Mouse (Mus musculus): ENCODE measurements at regions not wholly inside any gene's neighbourhood (a gene's known extent, or its start where the extent isn't known, plus 50 kb on each side); places are given as distances from the start of the nearest gene placed in this dataset.

DNA sequence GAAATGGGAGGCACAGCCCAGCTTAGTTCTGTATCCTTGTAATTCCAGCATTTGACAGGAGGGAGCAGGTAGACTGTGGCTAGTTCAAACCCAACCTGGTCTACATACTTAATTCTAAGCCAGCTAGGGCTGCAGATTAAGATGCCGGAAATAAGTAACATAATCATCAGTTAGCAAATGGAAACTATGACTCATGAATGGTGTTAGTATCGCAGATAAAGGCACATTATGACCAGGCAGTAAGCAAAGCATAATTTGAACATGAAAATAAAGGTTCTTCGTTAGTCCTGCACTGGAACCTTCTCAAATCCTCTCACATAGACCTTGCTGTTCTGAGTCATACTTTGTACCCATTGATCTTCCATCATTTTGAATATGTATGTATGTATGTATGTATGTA is 211.7 kb upstream of the Zfp770 start:
- WGBS, result 90% methylated on average over 3 of the region's 3 CpGs
- Histone ChIP-seq H3K4me1 (ENCODE audit: control insufficient read depth, insufficient read depth, low read length) (no peaks in the 10 kb centered on the region), H3K4me2 (ENCODE audit: low read depth, low read length) (no peak overlapping the region), H3K4me3 (ENCODE audit: low read depth, low read length) (no peak overlapping the region), H3K9me3 (replicated peaks; ENCODE audit: control insufficient read depth, low read length) (no peaks in the 10 kb centered on the region), H3K36me3 (replicated peaks; ENCODE audit: control insufficient read depth, insufficient read depth, low read depth, low read length) (no peaks in the 10 kb centered on the region), H3K9ac (replicated peaks; ENCODE audit: low read length) (no peak overlapping the region), H3K27ac (replicated peaks; ENCODE audit: low read depth, low read length) (no peak overlapping the region), H3K27me3 (ENCODE audit: control insufficient read depth, insufficient read depth, low read length) (no peaks in the 10 kb centered on the region)
- no peak for ATAC-seq (replicated peaks; ENCODE audit: insufficient number of reproducible peaks, low FRiP score, low TSS enrichment, low read depth)
- no peak for DNase-seq (ENCODE audit: low spot score)

DNA sequence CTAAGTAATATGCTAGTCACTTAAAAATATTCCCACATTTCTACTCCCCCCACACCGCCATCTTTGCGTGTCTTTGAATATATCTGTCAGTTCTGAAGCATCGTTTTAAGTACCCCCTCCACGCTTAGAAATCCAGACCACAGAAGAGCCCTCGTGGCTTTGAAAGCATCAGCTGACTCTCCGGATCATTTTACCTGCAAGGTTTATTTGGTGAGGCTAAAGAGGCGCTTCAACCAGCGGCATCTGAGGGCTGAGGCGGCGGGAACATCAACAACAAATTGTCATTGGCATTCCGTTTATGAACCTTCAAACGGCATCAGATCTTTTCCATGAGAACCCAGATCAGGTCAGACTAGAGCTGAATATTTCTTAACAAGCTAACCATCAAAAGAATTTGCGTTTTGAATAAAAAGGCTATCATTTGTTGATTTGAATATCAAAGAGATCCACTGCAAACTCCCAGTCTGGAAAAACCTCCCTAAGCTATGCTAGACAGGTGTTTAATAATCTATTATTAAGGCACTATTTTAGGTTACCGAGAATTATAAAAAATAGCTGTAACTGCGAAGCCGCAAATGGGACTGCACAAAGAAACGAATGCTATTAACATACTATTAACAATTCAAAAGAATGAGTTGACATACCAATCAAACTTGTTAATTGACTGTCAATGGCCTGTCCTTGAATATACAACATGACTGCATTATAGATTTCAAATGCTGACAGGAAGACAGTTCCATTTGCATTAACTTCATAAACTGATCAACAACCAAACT is 210.9 kb upstream of the Zfp770 start:
- no peak overlapping the region for H3K4me2 ChIP-seq (ENCODE audit: low read depth, low read length)
- H3K27ac ChIP-seq (replicated peaks; ENCODE audit: low read depth, low read length), result no peak overlapping the region
- H3K27me3 ChIP-seq (ENCODE audit: control insufficient read depth, insufficient read depth, low read length), result no peaks in the 10 kb centered on the region
- no peak overlapping the region for H3K4me3 ChIP-seq (ENCODE audit: low read depth, low read length)
- WGBS, result 60% methylated on average over 17 of the region's 17 CpGs
- H3K36me3 ChIP-seq (replicated peaks; ENCODE audit: control insufficient read depth, insufficient read depth, low read depth, low read length), result no peaks in the 10 kb centered on the region
- DNase-seq (ENCODE audit: low spot score) (no peak), ATAC-seq (replicated peaks; ENCODE audit: insufficient number of reproducible peaks, low FRiP score, low TSS enrichment, low read depth) (no peak)
- H3K9me3 ChIP-seq (replicated peaks; ENCODE audit: control insufficient read depth, low read length), result no peaks in the 10 kb centered on the region
- no peaks in the 10 kb centered on the region for H3K4me1 ChIP-seq (ENCODE audit: control insufficient read depth, insufficient read depth, low read length)
- H3K9ac ChIP-seq (replicated peaks; ENCODE audit: low read length), result no peak overlapping the region

DNA sequence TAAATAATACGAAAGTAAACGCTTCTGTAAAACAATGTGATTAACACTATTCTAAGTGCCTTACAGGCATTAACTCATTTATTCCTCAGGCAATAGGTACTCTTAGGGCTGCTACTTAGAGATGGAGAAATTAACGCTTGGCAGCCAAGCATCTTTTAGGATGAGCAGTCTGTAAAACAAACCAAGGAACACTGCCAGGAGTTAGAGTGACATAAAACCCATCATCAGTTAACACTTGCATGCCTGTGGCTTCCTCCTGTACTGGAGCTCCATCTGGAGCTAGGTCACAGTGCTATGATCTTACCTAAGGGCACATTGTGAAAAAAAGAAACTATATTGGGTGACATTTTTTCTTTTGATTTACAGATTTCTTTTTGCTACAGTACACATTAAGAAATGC is 209.4 kb upstream of the Zfp770 start:
- Histone ChIP-seq H3K4me2 (ENCODE audit: low read depth, low read length) (no peak overlapping the region), H3K27ac (replicated peaks; ENCODE audit: low read depth, low read length) (no peak overlapping the region), H3K4me3 (ENCODE audit: low read depth, low read length) (no peak overlapping the region), H3K36me3 (replicated peaks; ENCODE audit: control insufficient read depth, insufficient read depth, low read depth, low read length) (no peaks in the 10 kb centered on the region), H3K9me3 (replicated peaks; ENCODE audit: control insufficient read depth, low read length) (no peaks in the 10 kb centered on the region), H3K9ac (replicated peaks; ENCODE audit: low read length) (no peak overlapping the region), H3K4me1 (ENCODE audit: control insufficient read depth, insufficient read depth, low read length) (no peaks in the 10 kb centered on the region), H3K27me3 (ENCODE audit: control insufficient read depth, insufficient read depth, low read length) (no peaks in the 10 kb centered on the region)
- ATAC-seq (replicated peaks; ENCODE audit: insufficient number of reproducible peaks, low FRiP score, low TSS enrichment, low read depth) (no peak), DNase-seq (ENCODE audit: low spot score) (no peak)
- WGBS, result 86% methylated on average over 3 of the region's 3 CpGs

DNA sequence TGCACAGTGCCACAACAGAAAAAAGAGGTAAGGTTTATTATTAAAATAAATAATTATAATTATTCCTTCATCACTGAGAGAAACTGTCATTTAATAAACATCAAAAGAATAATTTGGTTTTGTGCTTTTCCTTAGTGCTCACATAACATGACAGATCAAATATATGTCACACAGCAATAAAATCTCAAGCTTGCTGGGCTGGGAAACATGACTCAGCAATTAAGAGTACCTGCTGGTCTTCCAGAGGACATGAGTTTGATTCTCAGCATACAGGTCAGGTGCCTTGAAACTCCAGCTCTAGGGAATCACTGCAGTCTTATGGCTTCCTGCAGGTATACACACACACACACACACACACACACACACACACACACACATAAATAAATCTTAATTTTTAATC is 208.3 kb upstream of the Zfp770 start:
- no peaks in the 10 kb centered on the region for H3K27me3 ChIP-seq (ENCODE audit: control insufficient read depth, insufficient read depth, low read length)
- ATAC-seq (replicated peaks; ENCODE audit: insufficient number of reproducible peaks, low FRiP score, low TSS enrichment, low read depth) (no peak), DNase-seq (ENCODE audit: low spot score) (no peak)

DNA sequence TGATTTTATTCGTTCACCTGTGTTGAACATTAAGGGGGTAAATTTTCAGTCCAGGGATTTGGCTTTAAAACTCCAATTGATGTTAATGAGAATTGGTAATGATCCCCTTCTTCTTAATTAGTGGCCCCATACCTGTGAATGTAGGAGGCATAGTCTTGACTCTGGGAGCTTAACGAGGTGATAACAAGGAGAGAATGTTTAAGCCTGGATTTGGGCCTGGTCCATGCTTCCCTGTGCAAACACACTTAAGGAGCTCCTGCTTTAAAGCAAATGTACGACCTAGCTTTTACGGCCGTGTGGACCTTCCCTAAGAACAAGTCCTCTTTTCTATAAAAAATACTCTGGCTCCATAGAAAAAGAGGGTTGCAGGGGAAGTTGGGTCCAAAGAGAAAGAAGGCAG is 206.1 kb upstream of the Zfp770 start:
- Histone ChIP-seq H3K4me1 (ENCODE audit: control insufficient read depth, insufficient read depth, low read length) (no peaks in the 10 kb centered on the region), H3K27me3 (ENCODE audit: control insufficient read depth, insufficient read depth, low read length) (no peaks in the 10 kb centered on the region), H3K4me2 (ENCODE audit: low read depth, low read length) (no peak overlapping the region), H3K4me3 (ENCODE audit: low read depth, low read length) (no peak overlapping the region), H3K27ac (replicated peaks; ENCODE audit: low read depth, low read length) (no peak overlapping the region), H3K9me3 (replicated peaks; ENCODE audit: control insufficient read depth, low read length) (no peaks in the 10 kb centered on the region), H3K36me3 (replicated peaks; ENCODE audit: control insufficient read depth, insufficient read depth, low read depth, low read length) (no peaks in the 10 kb centered on the region), H3K9ac (replicated peaks; ENCODE audit: low read length) (no peak overlapping the region)
- no peak for DNase-seq (ENCODE audit: low spot score)
- no peak for ATAC-seq (replicated peaks; ENCODE audit: insufficient number of reproducible peaks, low FRiP score, low TSS enrichment, low read depth)
- WGBS, result 61% methylated on average over 5 of the region's 5 CpGs

More for the DNA sequence above, 208.3 kb upstream of the Zfp770 start:
- H3K36me3 ChIP-seq (replicated peaks; ENCODE audit: control insufficient read depth, insufficient read depth, low read depth, low read length), result no peaks in the 10 kb centered on the region
- no peak overlapping the region for H3K27ac ChIP-seq (replicated peaks; ENCODE audit: low read depth, low read length)
- no peak overlapping the region for H3K4me3 ChIP-seq (ENCODE audit: low read depth, low read length)
- no peak overlapping the region for H3K9ac ChIP-seq (replicated peaks; ENCODE audit: low read length)
- H3K4me1 ChIP-seq (ENCODE audit: control insufficient read depth, insufficient read depth, low read length), result no peaks in the 10 kb centered on the region
- no peak overlapping the region for H3K4me2 ChIP-seq (ENCODE audit: low read depth, low read length)
- H3K9me3 ChIP-seq (replicated peaks; ENCODE audit: control insufficient read depth, low read length), result no peaks in the 10 kb centered on the region

DNA sequence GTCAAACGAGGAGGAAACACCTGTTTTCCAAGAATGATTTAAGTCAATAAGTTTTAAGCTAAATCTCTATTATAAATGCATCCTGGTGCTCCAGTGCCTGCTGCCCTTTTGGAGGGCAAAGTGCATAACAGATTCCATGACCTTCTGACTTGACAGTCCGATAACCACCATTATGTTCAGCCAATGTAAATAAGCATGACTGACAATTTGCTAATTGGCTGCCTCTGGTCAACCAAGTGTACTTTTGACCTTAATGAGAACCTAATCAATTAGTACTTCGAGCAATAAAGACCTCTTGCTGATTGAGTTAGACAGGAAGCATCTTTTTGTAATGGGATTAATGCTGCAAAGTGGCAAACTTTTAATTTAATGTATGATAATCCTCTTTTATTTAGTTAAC is 183.3 kb upstream of the Zfp770 start:
- no peak overlapping the region for H3K9ac ChIP-seq (replicated peaks; ENCODE audit: low read length)
- no peaks in the 10 kb centered on the region for H3K4me1 ChIP-seq (ENCODE audit: control insufficient read depth, insufficient read depth, low read length)
- ATAC-seq (replicated peaks; ENCODE audit: insufficient number of reproducible peaks, low FRiP score, low TSS enrichment, low read depth), result no peak
- H3K9me3 ChIP-seq (replicated peaks; ENCODE audit: control insufficient read depth, low read length), result no peaks in the 10 kb centered on the region
- DNase-seq (ENCODE audit: low spot score), result no peak
- no peak overlapping the region for H3K4me2 ChIP-seq (ENCODE audit: low read depth, low read length)
- no peaks in the 10 kb centered on the region for H3K36me3 ChIP-seq (replicated peaks; ENCODE audit: control insufficient read depth, insufficient read depth, low read depth, low read length)
- no peak overlapping the region for H3K27ac ChIP-seq (replicated peaks; ENCODE audit: low read depth, low read length)
- H3K4me3 ChIP-seq (ENCODE audit: low read depth, low read length), result no peak overlapping the region
- 12% methylated on average over 3 of the region's 3 CpGs for WGBS
- H3K27me3 ChIP-seq (ENCODE audit: control insufficient read depth, insufficient read depth, low read length), result no peaks in the 10 kb centered on the region

DNA sequence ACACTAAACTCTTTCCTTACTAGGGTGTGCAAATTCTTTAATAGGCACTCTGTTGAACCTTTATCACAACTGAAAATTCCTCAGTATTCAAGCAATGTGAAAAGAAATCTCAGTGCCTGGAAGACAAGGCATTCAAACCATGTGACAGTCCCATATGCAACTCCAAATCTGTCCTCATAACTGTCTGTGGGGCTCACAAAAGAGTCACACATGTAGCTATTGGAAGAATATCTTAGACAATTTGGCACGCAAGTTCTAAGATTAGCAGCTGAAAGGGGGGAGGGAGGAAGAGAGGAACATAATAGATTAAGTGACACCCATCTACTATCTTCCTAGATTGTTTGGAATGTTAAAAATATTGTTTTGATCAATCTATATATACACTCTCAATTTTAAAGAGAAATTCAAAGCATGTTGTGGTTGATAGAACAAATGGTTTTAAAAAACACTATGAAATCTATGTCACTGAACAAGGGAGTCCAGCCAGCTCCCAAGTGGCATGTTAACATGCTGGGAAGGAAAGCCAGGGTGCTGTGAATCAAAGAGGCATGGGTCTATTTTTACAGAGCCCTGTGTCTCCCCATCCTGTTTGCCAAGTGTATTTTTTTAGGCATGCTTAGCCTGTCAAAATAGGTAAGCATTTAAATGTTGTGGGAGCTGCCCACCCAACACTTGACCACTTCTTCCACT is 177.7 kb upstream of the Zfp770 start:
- no peak for DNase-seq (ENCODE audit: low spot score)
- Histone ChIP-seq H3K9ac (replicated peaks; ENCODE audit: low read length) (no peak overlapping the region), H3K4me1 (ENCODE audit: control insufficient read depth, insufficient read depth, low read length) (no peaks in the 10 kb centered on the region), H3K9me3 (replicated peaks; ENCODE audit: control insufficient read depth, low read length) (no peaks in the 10 kb centered on the region), H3K4me3 (ENCODE audit: low read depth, low read length) (no peak overlapping the region), H3K27me3 (ENCODE audit: control insufficient read depth, insufficient read depth, low read length) (no peaks in the 10 kb centered on the region; the same call in 1 of the 2 replicates), H3K4me2 (ENCODE audit: low read depth, low read length) (no peak overlapping the region), H3K27ac (replicated peaks; ENCODE audit: low read depth, low read length) (no peak overlapping the region), H3K36me3 (replicated peaks; ENCODE audit: control insufficient read depth, insufficient read depth, low read depth, low read length) (no peaks in the 10 kb centered on the region)
- 89% methylated on average over 1 of the region's 1 CpGs for WGBS
- ATAC-seq (replicated peaks; ENCODE audit: insufficient number of reproducible peaks, low FRiP score, low TSS enrichment, low read depth), result no peak

DNA sequence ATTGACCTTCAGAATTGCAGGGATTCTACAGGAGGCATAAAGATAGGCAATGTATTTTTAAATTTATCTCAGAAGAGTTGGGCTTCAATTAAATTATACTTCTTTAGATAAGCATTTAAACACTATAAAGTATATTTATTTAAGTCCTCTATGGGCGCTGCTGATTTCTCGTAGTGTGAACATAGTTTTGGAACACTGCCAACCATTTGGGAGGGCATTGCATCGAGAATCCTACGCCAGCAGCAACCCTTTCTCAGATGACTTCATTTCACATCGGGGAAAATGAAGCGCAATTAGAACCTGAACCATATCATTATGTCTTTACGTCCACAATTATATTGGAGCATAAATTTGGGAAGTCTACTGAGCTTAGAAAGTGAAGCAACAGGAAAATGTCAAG is 172.2 kb upstream of the Zfp770 start:
- no peaks in the 10 kb centered on the region; the same call in 1 of the 2 replicates for H3K27me3 ChIP-seq (ENCODE audit: control insufficient read depth, insufficient read depth, low read length)
- H3K4me3 ChIP-seq (ENCODE audit: low read depth, low read length), result no peak overlapping the region
- ATAC-seq (replicated peaks; ENCODE audit: insufficient number of reproducible peaks, low FRiP score, low TSS enrichment, low read depth) (no peak), DNase-seq (ENCODE audit: low spot score) (no peak)
- H3K9me3 ChIP-seq (replicated peaks; ENCODE audit: control insufficient read depth, low read length), result no peaks in the 10 kb centered on the region
- no peak overlapping the region for H3K27ac ChIP-seq (replicated peaks; ENCODE audit: low read depth, low read length)
- H3K9ac ChIP-seq (replicated peaks; ENCODE audit: low read length), result no peak overlapping the region
- H3K36me3 ChIP-seq (replicated peaks; ENCODE audit: control insufficient read depth, insufficient read depth, low read depth, low read length), result no peaks in the 10 kb centered on the region
- WGBS, result 66% methylated on average over 7 of the region's 7 CpGs
- H3K4me1 ChIP-seq (ENCODE audit: control insufficient read depth, insufficient read depth, low read length), result no peaks in the 10 kb centered on the region
- no peak overlapping the region for H3K4me2 ChIP-seq (ENCODE audit: low read depth, low read length)
